Mouse (Mus musculus) small intestine, adult 2 months (tissue): ENCODE measurements around the gene Alpl. TPM values are rescaled to one million over a fixed set of nuclear protein-coding genes. Genes with fewer than 3 reads are reported as not detected.

Experiments
- H3K27ac ChIP-seq: fragments of 200-500 bp; 2 replicates; pipeline ENCODE4 v1.5.1; 2012; ENCODE audit warnings: low read depth, low read length, control low read depth, inconsistent platforms; ENCODE audit not compliant: insufficient read depth
- H3K27me3 ChIP-seq: fragments of 200-500 bp; 2 replicates; pipeline ENCODE4 v1.6.1; 2012; ENCODE audit warnings: mild to moderate bottlenecking, moderate library complexity, low read length, inconsistent platforms; ENCODE audit not compliant: control insufficient read depth, insufficient read depth
- H3K36me3 ChIP-seq: fragments of 200-500 bp; 2 replicates; pipeline ENCODE4 v1.6.1; 2012; ENCODE audit warnings: mild to moderate bottlenecking, low read length, control low read depth, inconsistent platforms; ENCODE audit not compliant: control insufficient read depth, insufficient read depth
- H3K4me1 ChIP-seq: fragments of 200-500 bp; 2 replicates; pipeline ENCODE4 v1.6.1; 2012; ENCODE audit warnings: low read length, inconsistent platforms, mixed read lengths; ENCODE audit not compliant: control insufficient read depth, insufficient read depth, insufficient read length
- H3K4me3 ChIP-seq: fragments of 200-500 bp; 2 replicates; pipeline ENCODE4 v1.5.1; 2012; ENCODE audit warnings: low read depth, mild to moderate bottlenecking, control low read depth, inconsistent platforms, low read length, moderate library complexity
- CTCF ChIP-seq: fragments of 200-500 bp; IDR thresholded peaks from 2 replicates; pipeline ENCODE4 v1.5.1; 2012; ENCODE audit warnings: low read depth, mild to moderate bottlenecking, control low read depth, inconsistent platforms, low read length, moderate library complexity, mixed read lengths; ENCODE audit not compliant: insufficient replicate concordance, insufficient read length; ENCODE audit errors: extremely low read depth
- POLR2A ChIP-seq: fragments of 200-500 bp; IDR thresholded peaks from 2 replicates; pipeline ENCODE4 v1.6.1; 2012; ENCODE audit warnings: low read depth, mild to moderate bottlenecking, control low read depth, inconsistent platforms, low read length, moderate library complexity
- WGBS: fragments of 180-500 bp; shearing (Covaris S2); methylation state at CpG from one replicate; pipeline ENCODE4 v1.1.7; 2018; 5-methylcytosine and 5-hydroxymethylcytosine counted together
- polyA plus RNA-seq: library from polyadenylated mRNA; depleted of rRNA; stranded (reverse); fragments of >200 nt; gene quantifications from 2 replicates; pipeline ENCODE4 v1.2.3, GENCODE M21; 2012

Gene Alpl
- polyA plus RNA-seq, 1 experiment, result 2.8 TPM

DNA sequence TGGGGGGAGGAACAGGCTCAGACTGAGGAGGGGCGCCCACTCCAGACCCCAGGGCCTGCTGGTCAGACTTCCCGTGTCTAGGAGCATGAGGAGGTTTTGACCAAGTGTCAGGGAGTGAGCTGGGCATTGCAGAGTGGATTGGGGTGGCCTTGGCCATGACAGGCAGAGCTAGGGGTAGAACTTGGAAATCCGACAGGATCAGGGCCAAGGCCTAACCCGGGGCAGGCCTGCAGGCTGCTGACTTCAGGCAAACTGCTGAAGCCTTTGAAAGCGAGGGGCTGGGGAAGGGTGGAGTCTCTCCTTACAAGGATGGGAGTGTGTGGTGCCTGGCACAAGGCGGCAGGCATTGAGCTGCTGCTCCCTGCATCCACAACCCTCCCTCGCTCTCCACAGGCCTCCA is 79.2 kb downstream of the Alpl start:
- Histone ChIP-seq H3K27me3 (no peaks in the 10 kb centered on the region), H3K36me3 (no peaks in the 10 kb centered on the region), H3K4me3 (no peak overlapping the region), H3K4me1 (peaks cover 15% of the 10 kb centered on the region), H3K27ac (no peak overlapping the region)
- TF ChIP-seq POLR2A, result no peak
- no peak for TF ChIP-seq CTCF
- WGBS, result 49% methylated on average over 7 of the region's 7 CpGs

DNA sequence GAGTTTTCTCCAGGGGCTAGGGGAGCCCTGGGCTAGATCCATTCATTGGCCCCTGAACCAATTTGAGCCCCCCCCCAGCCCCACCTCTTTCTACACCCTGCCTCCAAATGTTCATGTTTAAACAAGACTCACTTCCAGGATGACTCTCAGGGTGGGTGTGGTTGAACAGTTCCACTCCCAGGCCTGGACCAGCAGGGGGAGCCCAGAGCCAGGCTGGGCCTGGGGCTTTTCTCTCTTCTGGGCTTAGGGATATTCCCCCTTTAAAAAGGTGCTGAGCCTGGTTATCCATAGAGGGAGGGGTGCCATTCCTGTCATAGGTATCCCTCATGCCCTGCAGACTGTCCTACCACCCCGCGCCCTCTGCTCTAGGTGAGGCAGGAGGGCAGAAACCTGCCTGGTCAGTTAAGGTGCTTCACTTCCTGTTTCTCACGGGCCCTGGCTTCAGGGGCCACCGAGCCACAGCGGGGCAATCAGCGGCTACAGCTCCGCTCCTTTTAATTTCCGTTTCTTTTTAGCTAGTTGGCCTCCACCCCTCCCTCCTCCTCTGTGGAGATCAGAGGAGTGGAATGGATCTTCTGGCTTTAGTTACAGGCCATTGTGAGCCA is 82.1 kb downstream of the Alpl start:
- WGBS, result 16% methylated on average over 8 of the region's 8 CpGs
- Histone ChIP-seq H3K27me3 (no peaks in the 10 kb centered on the region), H3K4me3 (no peak overlapping the region), H3K27ac (no peak overlapping the region), H3K4me1 (peaks cover 15% of the 10 kb centered on the region), H3K36me3 (no peaks in the 10 kb centered on the region)
- TF ChIP-seq POLR2A (no peak), CTCF (peak; percentile 66; the same call in 1 of the 2 replicates)

DNA sequence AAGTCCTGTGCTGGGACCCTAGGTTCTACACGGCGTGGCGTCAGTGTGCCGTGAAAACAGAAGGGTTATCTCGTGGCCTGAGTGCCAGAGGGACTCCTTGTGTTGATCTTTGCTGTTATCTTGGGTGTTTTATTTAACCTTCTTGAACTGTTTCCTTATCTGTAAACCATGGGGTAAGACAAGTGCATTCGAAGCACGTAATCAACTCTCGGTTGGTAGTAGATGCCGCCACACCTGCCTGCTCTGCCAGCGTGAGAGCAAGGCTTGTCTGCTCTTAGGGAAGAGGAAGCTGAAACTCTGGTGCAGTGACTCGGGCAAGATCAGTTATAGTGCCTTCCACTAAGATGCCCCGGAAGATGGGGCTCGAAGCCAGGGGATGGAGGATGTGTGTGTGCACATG is 83.2 kb downstream of the Alpl start:
- H3K27ac ChIP-seq, result no peak overlapping the region
- TF ChIP-seq POLR2A, result no peak
- TF ChIP-seq CTCF, result no peak
- peaks cover 15% of the 10 kb centered on the region for H3K4me1 ChIP-seq
- no peak overlapping the region for H3K4me3 ChIP-seq
- H3K36me3 ChIP-seq, result no peaks in the 10 kb centered on the region
- WGBS, result 22% methylated on average over 13 of the region's 13 CpGs
- no peaks in the 10 kb centered on the region for H3K27me3 ChIP-seq

DNA sequence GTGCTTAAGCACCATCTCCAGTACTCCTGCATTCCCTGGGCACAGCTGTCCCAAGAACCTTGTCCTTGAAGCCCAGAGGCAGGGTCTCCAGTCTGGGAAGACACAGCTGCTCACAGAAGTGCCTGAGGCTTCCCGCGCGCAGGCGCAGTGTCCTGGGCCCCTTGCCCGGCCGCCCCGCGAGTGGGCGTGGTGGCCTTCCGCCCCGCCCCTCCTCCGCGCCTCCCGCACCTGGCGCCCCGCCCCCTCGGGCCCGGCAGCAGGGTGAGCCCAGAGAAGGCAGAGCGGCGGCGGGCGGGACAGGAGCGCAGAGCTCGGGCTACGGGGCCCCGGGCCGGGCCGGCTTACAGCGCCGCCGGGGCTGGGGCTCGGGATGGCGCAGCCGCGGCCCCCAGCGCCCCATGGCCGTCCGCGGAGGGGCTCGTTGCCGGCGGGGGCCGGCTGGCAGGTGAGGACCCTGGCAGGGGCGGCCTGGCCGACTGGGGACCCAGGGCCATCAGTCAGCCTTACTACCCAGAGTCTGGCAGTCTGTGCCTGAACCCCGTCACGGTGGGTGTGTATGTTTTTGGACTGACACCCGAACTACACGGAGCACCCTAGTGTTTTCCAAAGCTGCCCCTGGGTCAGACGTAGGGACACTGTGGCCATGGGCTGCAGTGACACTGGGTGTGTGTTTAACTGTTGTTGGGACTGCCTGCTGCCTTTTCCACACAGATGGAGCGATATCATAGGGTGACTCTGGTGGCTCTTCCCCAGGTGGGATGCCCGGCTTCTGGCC is 88.8 kb downstream of the Alpl start:
- Histone ChIP-seq H3K4me1 (peaks cover 11% of the 10 kb centered on the region), H3K36me3 (no peaks in the 10 kb centered on the region), H3K4me3 (peak overlapping the region; percentile 46), H3K27ac (no peak overlapping the region), H3K27me3 (no peaks in the 10 kb centered on the region)
- TF ChIP-seq POLR2A, result 0 out of 2 replicates have a peak, but pooled peaks have one; percentile 7
- TF ChIP-seq CTCF, result no peak
- 3% methylated on average over 52 of the region's 52 CpGs for WGBS

DNA sequence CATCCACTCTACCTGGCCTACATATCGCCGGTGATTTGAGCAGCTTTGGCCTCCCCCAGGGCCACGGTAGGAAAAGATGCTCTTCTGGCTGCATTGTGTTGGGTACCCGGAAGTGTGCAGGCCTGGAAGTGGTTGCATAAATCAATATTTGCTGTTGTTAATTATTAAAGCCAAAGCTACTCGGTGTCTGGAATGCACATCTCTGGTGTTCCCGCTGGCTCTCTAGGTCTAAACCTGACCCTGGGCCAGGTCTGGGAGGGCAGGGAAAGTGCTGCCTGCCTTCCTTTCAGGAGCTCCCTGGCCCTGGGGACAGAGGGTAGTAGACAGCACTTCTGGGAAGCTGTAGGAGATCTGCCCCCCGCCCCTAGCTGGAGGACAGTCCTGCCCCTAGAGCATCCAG is 89.7 kb downstream of the Alpl start:
- Histone ChIP-seq H3K27me3 (no peaks in the 10 kb centered on the region), H3K27ac (no peak overlapping the region; the same call in 1 of the 2 replicates), H3K4me1 (peaks cover 11% of the 10 kb centered on the region), H3K4me3 (no peak overlapping the region), H3K36me3 (no peaks in the 10 kb centered on the region)
- whole genome bisulfite sequencing, result 31% methylated on average over 7 of the region's 7 CpGs
- TF ChIP-seq CTCF (no peak), POLR2A (no peak)

DNA sequence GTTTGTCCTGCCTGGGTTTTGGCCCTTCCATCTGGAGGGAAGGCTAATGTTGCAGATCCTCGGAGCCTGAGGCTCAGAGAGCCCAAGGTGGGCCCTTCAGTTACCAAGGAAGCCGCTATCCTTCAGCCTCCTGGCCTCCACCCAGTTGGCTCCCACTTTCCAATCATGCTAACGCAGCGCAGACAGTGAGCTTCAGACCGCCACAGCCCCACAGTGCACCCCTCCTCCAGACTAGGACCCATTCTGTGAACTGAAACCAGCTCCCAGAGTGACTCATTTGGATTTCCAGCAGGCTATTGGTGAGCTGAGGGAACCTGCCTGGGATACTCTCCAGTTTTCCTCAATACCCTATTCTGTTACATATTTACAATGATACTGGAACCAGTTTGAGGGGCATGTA is 90.8 kb downstream of the Alpl start:
- H3K27ac ChIP-seq, result no peak overlapping the region
- H3K36me3 ChIP-seq, result no peaks in the 10 kb centered on the region
- H3K27me3 ChIP-seq, result no peaks in the 10 kb centered on the region
- H3K4me1 ChIP-seq, result peaks cover 11% of the 10 kb centered on the region
- no peak overlapping the region for H3K4me3 ChIP-seq
- WGBS, result 65% methylated on average over 5 of the region's 5 CpGs
- TF ChIP-seq CTCF (no peak), POLR2A (no peak)

DNA sequence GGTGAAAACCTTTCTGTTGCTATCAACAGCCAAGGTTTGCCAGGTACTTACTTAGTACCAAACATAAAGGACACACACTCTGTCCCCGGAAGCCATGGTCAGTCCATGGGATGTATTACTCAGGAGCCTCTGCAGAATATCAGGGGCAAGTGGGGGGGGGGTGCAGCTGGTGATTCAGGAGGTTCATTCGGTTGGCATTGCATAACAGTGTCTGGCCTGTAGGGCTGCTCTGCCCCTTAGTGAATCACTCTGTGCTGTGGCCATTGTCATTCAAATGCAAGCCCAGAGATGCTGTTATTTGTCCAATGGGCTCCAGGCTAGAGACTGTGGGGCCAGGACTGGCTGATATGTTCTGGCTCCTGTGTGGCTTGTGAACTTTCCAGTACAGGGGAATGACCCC is 91.6 kb downstream of the Alpl start:
- no peak overlapping the region for H3K4me3 ChIP-seq
- H3K27ac ChIP-seq, result no peak overlapping the region
- no peaks in the 10 kb centered on the region for H3K36me3 ChIP-seq
- no peaks in the 10 kb centered on the region for H3K27me3 ChIP-seq
- no peak for TF ChIP-seq POLR2A
- TF ChIP-seq CTCF, result no peak
- peaks cover 11% of the 10 kb centered on the region for H3K4me1 ChIP-seq
- 73% methylated on average over 2 of the region's 2 CpGs for WGBS
